ENCODE assay signal across 14 mouse cellular contexts in genomic region chr5:115711636-115712419, GRCm38 (mm10). TPM values are rescaled to one million over a fixed set of nuclear protein-coding genes. Genes with fewer than 3 reads are reported as not detected.
DNase-seq lines count a peak whose midpoint lies in the region; ATAC-seq and TF ChIP-seq lines count a peak whose summit lies in the region.
"Had no signal": no experiment of that assay in that cellular context is flagged by ENCODE, and none has a peak within 500 bp of the region (broad histone marks: within the 10 kb centered on the region; RNA-seq: fewer than 3 reads in every experiment).

No protein-coding gene starts in this region.

- no peak overlapping the region for H3K27ac ChIP-seq in forebrain, embryonic 12.5 days
- H3K27ac ChIP-seq in forebrain, embryonic 11.5 days (ENCODE audit: low read depth, low read length) = no peak overlapping the region
- 0 out of 2 replicates have a peak overlapping the region, but pooled peaks have one; percentile 11 for H3K27ac ChIP-seq in forebrain, embryonic 15.5 days (replicated peaks)
- H3K27ac ChIP-seq in liver, postnatal 0 days (ENCODE audit: low read depth) = no peak overlapping the region
- no peak overlapping the region for H3K27ac ChIP-seq in lung, postnatal 0 days (ENCODE audit: low read length)
- H3K27ac ChIP-seq: embryonic facial prominence, embryonic 12.5 days; intestine, embryonic 15.5 days had no signal

- DNase-seq in forebrain, embryonic 11.5 days (ENCODE audit: low spot score) = no peak
- peak; percentile 83 for DNase-seq in naive thymus-derived CD4-positive, alpha-beta T cell, adult 2 months (ENCODE audit: low read depth)
- DNase-seq in liver, postnatal 0 days = no peak
- no peak for DNase-seq in lung, postnatal 0 days (ENCODE audit: low spot score)
- DNase-seq in yolk sac, embryonic 10.5 days (ENCODE audit: low spot score) = no peak
- DNase-seq: cerebellum, postnatal 10 days; gastrocnemius, postnatal 36 days; lung, embryonic 14.5 days had no signal

- no peaks in the 10 kb centered on the region for H3K36me3 ChIP-seq in forebrain, embryonic 12.5 days (replicated peaks)
- no peaks in the 10 kb centered on the region for H3K36me3 ChIP-seq in forebrain, embryonic 11.5 days (ENCODE audit: control insufficient read depth, insufficient read depth, low read length)
- no peaks in the 10 kb centered on the region for H3K36me3 ChIP-seq in forebrain, embryonic 15.5 days
- no peaks in the 10 kb centered on the region for H3K36me3 ChIP-seq in liver, postnatal 0 days (replicated peaks; ENCODE audit: insufficient read depth, low read length)
- no peaks in the 10 kb centered on the region for H3K36me3 ChIP-seq in lung, postnatal 0 days (ENCODE audit: insufficient read depth, low read length)
- H3K36me3 ChIP-seq: embryonic facial prominence, embryonic 12.5 days; G1E; intestine, embryonic 15.5 days had no signal

- no peaks in the 10 kb centered on the region for H3K9me3 ChIP-seq in forebrain, embryonic 12.5 days
- no peaks in the 10 kb centered on the region for H3K9me3 ChIP-seq in forebrain, embryonic 11.5 days (ENCODE audit: control insufficient read depth, low read length)
- no peaks in the 10 kb centered on the region for H3K9me3 ChIP-seq in forebrain, embryonic 15.5 days
- no peaks in the 10 kb centered on the region for H3K9me3 ChIP-seq in liver, postnatal 0 days (ENCODE audit: low read length)
- H3K9me3 ChIP-seq in lung, postnatal 0 days (ENCODE audit: low read length) = no peaks in the 10 kb centered on the region
- H3K9me3 ChIP-seq: embryonic facial prominence, embryonic 12.5 days; G1E; intestine, embryonic 15.5 days had no signal

- no peak overlapping the region for H3K4me3 ChIP-seq in forebrain, embryonic 12.5 days (replicated peaks)
- no peak overlapping the region for H3K4me3 ChIP-seq in forebrain, embryonic 11.5 days (ENCODE audit: low read depth, low read length)
- no peak overlapping the region for H3K4me3 ChIP-seq in forebrain, embryonic 15.5 days
- no peak overlapping the region for H3K4me3 ChIP-seq in liver, postnatal 0 days (ENCODE audit: low read depth, low read length)
- H3K4me3 ChIP-seq in lung, postnatal 0 days (ENCODE audit: low read depth, low read length) = no peak overlapping the region
- H3K4me3 ChIP-seq: embryonic facial prominence, embryonic 12.5 days; intestine, embryonic 15.5 days had no signal

- WGBS in forebrain, embryonic 12.5 days = 73% methylated on average over 11 of the region's 11 CpGs
- 71% methylated on average over 11 of the region's 11 CpGs for WGBS in forebrain, embryonic 11.5 days
- WGBS in forebrain, embryonic 15.5 days = 58% methylated on average over 11 of the region's 11 CpGs
- 58% methylated on average over 11 of the region's 11 CpGs for WGBS in liver, postnatal 0 days (ENCODE audit: insufficient replicate concordance)
- WGBS in lung, postnatal 0 days = 65% methylated on average over 11 of the region's 11 CpGs

- no peak overlapping the region for H3K4me2 ChIP-seq in forebrain, embryonic 12.5 days
- no peak overlapping the region for H3K4me2 ChIP-seq in forebrain, embryonic 11.5 days (ENCODE audit: low read depth, low read length, severe bottlenecking)
- no peak overlapping the region for H3K4me2 ChIP-seq in forebrain, embryonic 15.5 days (replicated peaks)
- no peak overlapping the region for H3K4me2 ChIP-seq in liver, postnatal 0 days (ENCODE audit: low read depth, low read length)
- H3K4me2 ChIP-seq in lung, postnatal 0 days (replicated peaks; ENCODE audit: low read depth, low read length) = no peak overlapping the region
- H3K4me2 ChIP-seq: embryonic facial prominence, embryonic 12.5 days; intestine, embryonic 15.5 days; lung, embryonic 14.5 days had no signal

- peaks cover 8% of the 10 kb centered on the region; the same call in 1 of the 2 replicates for H3K4me1 ChIP-seq in forebrain, embryonic 12.5 days
- H3K4me1 ChIP-seq in forebrain, embryonic 11.5 days (replicated peaks; ENCODE audit: control insufficient read depth, insufficient read depth, low read length) = no peaks in the 10 kb centered on the region; the same call in 1 of the 2 replicates
- H3K4me1 ChIP-seq in forebrain, embryonic 15.5 days = peaks cover 5% of the 10 kb centered on the region; the same call in 1 of the 2 replicates
- no peaks in the 10 kb centered on the region for H3K4me1 ChIP-seq in liver, postnatal 0 days (ENCODE audit: insufficient read depth)
- H3K4me1 ChIP-seq in lung, postnatal 0 days (ENCODE audit: insufficient read depth, low read depth, low read length) = no peaks in the 10 kb centered on the region
- H3K4me1 ChIP-seq: embryonic facial prominence, embryonic 12.5 days; intestine, embryonic 15.5 days had no signal

- no peak for TF ChIP-seq EP300 in liver, postnatal 0 days (IDR thresholded peaks at IDR 0.05; ENCODE audit: low read depth)
- TF ChIP-seq EP300 in lung, postnatal 0 days (IDR thresholded peaks at IDR 0.05) = no peak

- TF ChIP-seq CTCF in liver, postnatal 0 days (IDR thresholded peaks at IDR 0.05; ENCODE audit: low read depth) = no peak
- no peak for TF ChIP-seq CTCF in lung, postnatal 0 days (IDR thresholded peaks at IDR 0.05)

- no peak overlapping the region for H3K9ac ChIP-seq in forebrain, embryonic 12.5 days
- H3K9ac ChIP-seq in forebrain, embryonic 11.5 days (ENCODE audit: low read length) = no peak overlapping the region
- H3K9ac ChIP-seq in forebrain, embryonic 15.5 days (replicated peaks) = no peak overlapping the region
- H3K9ac ChIP-seq in liver, postnatal 0 days (replicated peaks) = no peak overlapping the region
- H3K9ac ChIP-seq in lung, postnatal 0 days (replicated peaks; ENCODE audit: low read depth) = no peak overlapping the region
- H3K9ac ChIP-seq: embryonic facial prominence, embryonic 12.5 days; intestine, embryonic 15.5 days; lung, embryonic 14.5 days had no signal

- H3K27me3 ChIP-seq in forebrain, embryonic 12.5 days = no peaks in the 10 kb centered on the region
- no peaks in the 10 kb centered on the region for H3K27me3 ChIP-seq in forebrain, embryonic 11.5 days (ENCODE audit: control insufficient read depth, insufficient read depth, low read length)
- H3K27me3 ChIP-seq in forebrain, embryonic 15.5 days = no peaks in the 10 kb centered on the region
- H3K27me3 ChIP-seq in liver, postnatal 0 days (ENCODE audit: insufficient read depth, low read length) = no peaks in the 10 kb centered on the region
- no peaks in the 10 kb centered on the region for H3K27me3 ChIP-seq in lung, postnatal 0 days (replicated peaks; ENCODE audit: insufficient read depth, low read length)
- H3K27me3 ChIP-seq: embryonic facial prominence, embryonic 12.5 days; intestine, embryonic 15.5 days had no signal

- ATAC-seq in forebrain, embryonic 12.5 days (ENCODE audit: low FRiP score) = peak; percentile 23; the same call in 1 of the 2 replicates
- no peak for ATAC-seq in forebrain, embryonic 11.5 days (replicated peaks; ENCODE audit: low FRiP score)
- peak; percentile 74 for ATAC-seq in CD4-positive, CD25-positive, alpha-beta regulatory T cell, adult 4 months
- ATAC-seq in forebrain, embryonic 15.5 days (replicated peaks) = peak; percentile 53; the same call in 1 of the 2 replicates
- no peak for ATAC-seq in liver, postnatal 0 days
- ATAC-seq in lung, postnatal 0 days = no peak
- ATAC-seq: intestine, embryonic 15.5 days had no signal

RNA-seq across cellular contexts. Expression of gene Bicdl1, which starts 19.6 kb away (rescaled TPM):
- 16.7 and 16.9 TPM in 2 replicates for polyA plus RNA-seq in forebrain, embryonic 12.5 days (2016; fragmentation: Nextera tagmentation; extraction: Ambion mirVana)
- polyA plus RNA-seq in forebrain, embryonic 11.5 days (2014; fragmentation: Nextera tagmentation; extraction: Ambion mirVana) = 11.1 and 13.2 TPM in 2 replicates
- 10 to 100 TPM; 15.7 to 17.7 TPM for polyA plus RNA-seq in CD4-positive, CD25-positive, alpha-beta regulatory T cell, adult 4 months (2017; shearing (Covaris generic))
- 25.5 and 26.8 TPM in 2 replicates for polyA plus RNA-seq in forebrain, embryonic 15.5 days (2015; fragmentation: Nextera tagmentation; extraction: Ambion mirVana)
- 1.9 and 2.0 TPM in 2 replicates for polyA plus RNA-seq in liver, postnatal 0 days (2015; fragmentation: Nextera tagmentation; extraction: Ambion mirVana)
- polyA plus RNA-seq in lung, postnatal 0 days (2015; fragmentation: Nextera tagmentation; extraction: Ambion mirVana) = 12.4 and 14.1 TPM in 2 replicates

Comparison
In these comparisons a context has a peak if more than half of its experiments do, and no peak if none do; other contexts are left out.
1. ATAC-seq: peak in forebrain, embryonic 12.5 days (single experiment), CD4-positive, CD25-positive, alpha-beta regulatory T cell, adult 4 months (single experiment) and forebrain, embryonic 15.5 days (single experiment); none in forebrain, embryonic 11.5 days (single experiment), liver, postnatal 0 days (single experiment) and lung, postnatal 0 days (single experiment).